Mouse (Mus musculus): ENCODE results near the gene Mtmr2. TPM values are rescaled to one million over a fixed set of nuclear protein-coding genes. Genes with fewer than 3 reads are reported as not detected.
A peak's percentile ranks its signal among the peaks of the same experiment; 100 is the strongest.

The Mtmr2 gene
- polyA plus RNA-seq, 1 experiment, result 44.1 TPM

DNA sequence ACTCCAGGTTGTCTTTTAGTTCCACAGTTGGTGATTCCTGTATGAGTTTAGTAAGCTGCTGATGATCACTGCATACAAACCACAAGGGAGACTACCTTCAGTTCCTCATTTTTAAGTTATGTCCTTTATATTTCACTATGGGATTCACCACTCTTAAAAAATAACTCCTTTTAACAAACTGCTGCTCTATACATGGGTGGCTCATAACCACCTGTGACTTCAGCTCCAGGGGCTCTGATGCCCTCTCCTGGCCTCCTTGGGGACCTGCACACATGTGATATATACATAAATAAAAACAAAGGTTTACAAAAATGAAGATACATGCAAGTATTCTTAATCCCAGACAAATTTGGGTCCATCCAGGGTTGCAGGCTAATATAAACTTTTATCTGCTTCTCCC, 61.7 kb downstream of the Mtmr2 start:
- Histone ChIP-seq H3K4me1 (ENCODE audit: control insufficient read depth, insufficient read depth, low read length) (no peaks in the 10 kb centered on the region), H3K27me3 (ENCODE audit: control insufficient read depth, insufficient read depth, low read length) (no peaks in the 10 kb centered on the region), H3K27ac (ENCODE audit: insufficient read depth, low read length) (no peak overlapping the region), H3K4me3 (replicated peaks; ENCODE audit: insufficient read depth, low read depth, low read length) (no peak overlapping the region)
- DNase-seq, result no peak
- TF ChIP-seq POLR2A (IDR thresholded peaks at IDR 0.05; ENCODE audit: borderline replicate concordance, insufficient read depth, low read length), result no peak
- no peak for TF ChIP-seq CTCF (IDR thresholded peaks at IDR 0.05; ENCODE audit: borderline replicate concordance, insufficient read depth, low read depth, low read length)

DNA sequence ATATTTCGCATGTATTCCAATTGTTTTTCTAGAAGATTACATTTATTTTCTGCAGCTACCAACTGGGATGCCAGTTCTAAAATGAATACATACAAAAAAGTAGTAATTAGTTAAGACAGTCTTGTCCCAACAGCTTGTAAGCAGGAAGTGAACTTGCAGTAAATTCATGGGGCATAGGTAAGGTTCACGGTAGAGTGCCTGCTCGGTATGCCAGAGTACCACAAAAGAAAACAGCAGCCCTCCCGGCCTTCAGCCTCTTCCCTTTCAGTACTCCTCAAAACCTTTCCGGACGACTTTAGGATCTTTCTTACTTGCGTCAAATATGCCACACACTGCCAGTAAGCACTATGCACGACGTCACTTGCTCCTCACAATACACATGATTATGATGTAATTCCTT, 70.2 kb downstream of the Mtmr2 start:
- DNase-seq, result no peak
- H3K4me1 ChIP-seq (ENCODE audit: control insufficient read depth, insufficient read depth, low read length), result no peaks in the 10 kb centered on the region; the same call in 1 of the 2 replicates
- TF ChIP-seq POLR2A (IDR thresholded peaks at IDR 0.05; ENCODE audit: borderline replicate concordance, insufficient read depth, low read length), result no peak
- TF ChIP-seq CTCF (IDR thresholded peaks at IDR 0.05; ENCODE audit: borderline replicate concordance, insufficient read depth, low read depth, low read length), result no peak
- no peak overlapping the region for H3K4me3 ChIP-seq (replicated peaks; ENCODE audit: insufficient read depth, low read depth, low read length)
- H3K27me3 ChIP-seq (ENCODE audit: control insufficient read depth, insufficient read depth, low read length), result no peaks in the 10 kb centered on the region
- H3K27ac ChIP-seq (ENCODE audit: insufficient read depth, low read length), result no peak overlapping the region
- 86% methylated on average over 9 of the region's 9 CpGs for WGBS

DNA sequence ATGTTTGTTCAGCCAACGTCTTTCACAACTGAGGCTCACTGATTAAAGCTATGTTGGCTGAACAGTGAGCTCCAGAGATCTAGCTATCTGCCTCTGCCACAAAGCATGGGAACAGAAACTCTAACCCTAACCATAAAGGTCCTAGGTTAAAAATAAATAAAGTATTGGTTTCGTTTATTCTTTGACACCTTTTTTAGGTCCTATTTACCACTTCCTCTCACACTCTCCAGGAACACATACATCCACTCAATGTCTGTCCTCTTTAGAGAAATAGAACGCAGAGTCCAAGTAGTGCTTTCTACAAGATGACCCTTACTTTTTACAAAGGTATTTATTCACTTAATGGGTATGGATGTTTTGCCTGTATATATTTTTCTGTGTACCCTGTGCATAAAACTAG, 72.6 kb downstream of the Mtmr2 start:
- no peak overlapping the region for H3K4me3 ChIP-seq (replicated peaks; ENCODE audit: insufficient read depth, low read depth, low read length)
- no peaks in the 10 kb centered on the region; the same call in 1 of the 2 replicates for H3K4me1 ChIP-seq (ENCODE audit: control insufficient read depth, insufficient read depth, low read length)
- H3K27ac ChIP-seq (ENCODE audit: insufficient read depth, low read length), result no peak overlapping the region
- H3K27me3 ChIP-seq (ENCODE audit: control insufficient read depth, insufficient read depth, low read length), result no peaks in the 10 kb centered on the region
- whole genome bisulfite sequencing, result 93% methylated on average over 3 of the region's 3 CpGs
- no peak for DNase-seq
- TF ChIP-seq CTCF (IDR thresholded peaks at IDR 0.05; ENCODE audit: borderline replicate concordance, insufficient read depth, low read depth, low read length), result no peak

DNA sequence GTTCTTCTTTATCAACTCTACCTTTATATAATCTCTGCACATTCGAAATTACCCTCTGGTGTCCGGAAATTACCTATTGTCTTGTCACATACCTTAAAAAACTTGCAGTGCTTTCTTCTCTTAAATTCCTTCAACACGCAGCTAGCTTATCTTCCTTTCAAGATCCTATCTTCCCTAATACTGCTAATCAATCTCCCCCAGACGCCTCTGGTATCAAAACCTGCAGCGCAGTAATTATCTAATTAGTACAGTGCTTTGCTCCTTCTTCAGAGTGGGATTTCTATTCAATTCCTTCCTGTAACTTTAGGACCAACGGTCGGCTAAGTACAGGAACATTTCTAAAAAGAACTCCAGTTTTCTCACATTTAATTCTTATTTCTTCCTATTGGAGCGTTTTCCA, 77.7 kb downstream of the Mtmr2 start:
- TF ChIP-seq POLR2A (IDR thresholded peaks at IDR 0.05; ENCODE audit: borderline replicate concordance, insufficient read depth, low read length), result no peak
- no peak for TF ChIP-seq CTCF (IDR thresholded peaks at IDR 0.05; ENCODE audit: borderline replicate concordance, insufficient read depth, low read depth, low read length)
- 2% methylated on average over 8 of the region's 8 CpGs for WGBS
- peaks cover 3% of the 10 kb centered on the region for H3K4me1 ChIP-seq (ENCODE audit: control insufficient read depth, insufficient read depth, low read length)
- DNase-seq, result no peak
- H3K4me3 ChIP-seq (replicated peaks; ENCODE audit: insufficient read depth, low read depth, low read length), result peak overlapping the region; percentile 67
- no peak overlapping the region for H3K27ac ChIP-seq (ENCODE audit: insufficient read depth, low read length)
- H3K27me3 ChIP-seq (ENCODE audit: control insufficient read depth, insufficient read depth, low read length), result no peaks in the 10 kb centered on the region

DNA sequence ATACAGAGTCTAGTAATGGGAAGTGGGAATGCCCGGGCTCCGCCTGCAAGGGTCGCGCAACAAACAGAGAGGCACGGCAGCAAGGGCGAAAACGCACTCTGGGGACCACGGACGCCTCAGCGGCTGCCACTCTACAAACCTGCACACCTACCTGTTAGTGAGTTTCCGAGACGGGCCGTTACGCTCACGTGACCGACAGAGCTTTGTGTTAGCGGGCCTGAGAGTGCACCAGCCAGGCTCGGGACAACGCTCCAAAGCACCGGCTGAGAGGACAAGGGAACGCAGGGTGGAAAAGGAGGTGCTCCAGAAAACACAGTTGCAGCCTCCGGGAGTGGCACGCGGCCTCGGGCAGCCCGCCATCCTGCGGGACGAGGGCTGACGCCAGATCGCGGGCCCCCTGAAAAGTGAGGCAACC, 78.2 kb downstream of the Mtmr2 start:
- H3K4me3 ChIP-seq (replicated peaks; ENCODE audit: insufficient read depth, low read depth, low read length), result peak overlapping the region; percentile 67
- peaks cover 3% of the 10 kb centered on the region for H3K4me1 ChIP-seq (ENCODE audit: control insufficient read depth, insufficient read depth, low read length)
- WGBS, result under 1% methylated on average over 31 of the region's 31 CpGs
- no peak for TF ChIP-seq CTCF (IDR thresholded peaks at IDR 0.05; ENCODE audit: borderline replicate concordance, insufficient read depth, low read depth, low read length)
- no peak for TF ChIP-seq POLR2A (IDR thresholded peaks at IDR 0.05; ENCODE audit: borderline replicate concordance, insufficient read depth, low read length)
- DNase-seq, result no peak
- H3K27me3 ChIP-seq (ENCODE audit: control insufficient read depth, insufficient read depth, low read length), result no peaks in the 10 kb centered on the region
- peak overlapping the region; percentile 71 for H3K27ac ChIP-seq (ENCODE audit: insufficient read depth, low read length)

DNA sequence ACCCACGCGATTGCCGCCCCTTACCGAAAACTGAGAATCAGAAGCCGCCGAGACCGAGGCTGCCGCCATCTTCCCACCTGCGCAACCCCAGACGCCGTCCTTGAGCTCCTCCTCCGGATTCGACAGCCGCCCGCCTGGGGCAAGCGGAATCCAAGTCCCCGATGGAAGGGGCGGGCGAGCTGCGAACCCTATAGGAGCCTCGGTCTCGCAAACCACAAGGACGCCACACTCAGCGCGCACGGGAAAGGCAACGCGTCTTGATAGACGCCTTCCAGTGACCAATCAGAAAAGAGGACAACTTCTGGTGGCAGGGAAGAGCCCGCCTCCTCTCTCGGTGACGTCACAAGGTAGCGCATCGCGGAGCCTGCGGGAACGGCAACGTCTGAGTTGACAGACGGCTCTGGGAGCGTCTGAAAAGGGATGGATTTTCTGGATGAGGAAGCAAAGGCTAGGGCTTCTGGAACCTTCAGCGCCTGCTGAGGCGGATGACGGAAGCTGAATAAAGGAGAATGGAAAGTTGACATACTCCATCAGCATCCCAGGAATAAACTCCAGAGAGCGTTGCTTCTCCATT, 78.7 kb downstream of the Mtmr2 start, which contains the start of gene Cep57:
Cep57 (minus strand) TSS at position 276 of the 574 bp plus-strand sequence.
- Histone ChIP-seq H3K27me3 (ENCODE audit: control insufficient read depth, insufficient read depth, low read length) (no peaks in the 10 kb centered on the region), H3K27ac (ENCODE audit: insufficient read depth, low read length) (peak within 1 kb of the TSS; percentile 82), H3K4me1 (ENCODE audit: control insufficient read depth, insufficient read depth, low read length) (peaks cover 3% of the 10 kb centered on the region), H3K4me3 (replicated peaks; ENCODE audit: insufficient read depth, low read depth, low read length) (peak within 1 kb of the TSS; percentile 75)
- DNase-seq, result peak; percentile 97 to 98
- WGBS, result under 1% methylated on average over 44 of the region's 44 CpGs
- no peak for TF ChIP-seq CTCF (IDR thresholded peaks at IDR 0.05; ENCODE audit: borderline replicate concordance, insufficient read depth, low read depth, low read length)
- peak; percentile 62; the same call in 1 of the 2 replicates for TF ChIP-seq POLR2A (IDR thresholded peaks at IDR 0.05; ENCODE audit: borderline replicate concordance, insufficient read depth, low read length)

DNA sequence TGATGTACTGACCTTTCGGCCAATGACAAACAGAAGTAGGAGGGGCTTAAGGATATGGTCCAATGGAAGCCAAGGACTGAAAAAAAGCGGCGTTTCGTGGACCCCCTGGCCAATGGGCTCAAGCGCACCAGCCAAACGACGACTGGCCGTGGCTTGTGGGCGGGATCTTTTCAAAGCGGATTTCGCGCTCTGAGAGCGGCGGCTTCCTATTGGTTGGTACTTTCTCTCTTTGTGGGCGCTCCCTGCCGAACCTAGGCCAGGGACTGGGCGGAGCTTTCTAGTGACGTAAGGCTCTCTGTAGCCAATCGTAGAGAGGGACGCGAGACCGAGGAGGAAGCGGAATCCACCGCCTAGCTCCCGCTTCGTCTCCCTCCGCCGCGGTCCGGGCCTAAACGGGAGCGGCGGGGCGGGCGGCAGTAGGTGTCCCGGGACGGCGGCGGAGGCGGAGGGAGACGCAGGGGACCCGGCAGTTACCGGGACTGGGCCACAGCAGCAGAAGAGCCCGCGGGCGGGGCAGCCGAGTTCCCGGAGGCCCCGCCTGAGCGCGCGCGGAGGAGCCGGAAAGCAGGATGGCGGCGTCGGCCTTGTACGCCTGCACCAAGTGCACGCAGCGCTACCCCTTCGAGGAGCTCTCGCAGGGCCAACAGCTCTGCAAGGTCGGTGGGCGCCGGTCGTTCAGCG, 79.3 kb downstream of the Mtmr2 start, which contains the start of gene Fam76b:
Fam76b (plus strand) TSS at position 311 of the 681 bp plus-strand sequence.
- Histone ChIP-seq H3K27ac (ENCODE audit: insufficient read depth, low read length) (peak within 1 kb of the TSS; percentile 82), H3K4me1 (ENCODE audit: control insufficient read depth, insufficient read depth, low read length) (peaks cover 3% of the 10 kb centered on the region), H3K4me3 (replicated peaks; ENCODE audit: insufficient read depth, low read depth, low read length) (peak within 1 kb of the TSS; percentile 75), H3K27me3 (ENCODE audit: control insufficient read depth, insufficient read depth, low read length) (no peaks in the 10 kb centered on the region)
- TF ChIP-seq POLR2A (IDR thresholded peaks at IDR 0.05; ENCODE audit: borderline replicate concordance, insufficient read depth, low read length) (peak; percentile 58; the same call in 1 of the 2 replicates), CTCF (IDR thresholded peaks at IDR 0.05; ENCODE audit: borderline replicate concordance, insufficient read depth, low read depth, low read length) (no peak)
- under 1% methylated on average over 64 of the region's 67 CpGs for WGBS
- peak; percentile 100 for DNase-seq

DNA sequence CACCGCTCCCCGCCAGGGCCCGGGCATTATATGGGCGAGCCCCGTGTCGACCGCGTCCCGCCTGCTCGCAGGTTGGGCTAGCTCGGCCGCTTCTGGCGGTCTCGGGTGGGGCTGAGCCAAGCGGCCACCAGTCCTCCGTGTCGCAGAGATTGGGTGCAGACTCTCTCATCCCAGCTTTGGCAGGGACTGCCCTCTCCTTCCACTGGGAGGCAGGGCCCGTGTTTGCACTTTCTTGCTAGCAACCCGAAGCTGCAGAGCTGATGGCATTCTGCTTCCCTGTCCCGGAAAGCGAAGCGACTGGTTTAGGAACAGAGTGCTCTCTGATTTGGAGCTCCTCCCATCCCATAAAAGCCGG, 79.9 kb downstream of the Mtmr2 start:
- H3K4me3 ChIP-seq (replicated peaks; ENCODE audit: insufficient read depth, low read depth, low read length), result peak overlapping the region; percentile 75
- H3K4me1 ChIP-seq (ENCODE audit: control insufficient read depth, insufficient read depth, low read length), result peaks cover 3% of the 10 kb centered on the region; the same call in 1 of the 2 replicates
- peak overlapping the region; percentile 82 for H3K27ac ChIP-seq (ENCODE audit: insufficient read depth, low read length)
- H3K27me3 ChIP-seq (ENCODE audit: control insufficient read depth, insufficient read depth, low read length), result no peaks in the 10 kb centered on the region
- peak; percentile 15; the same call in 1 of the 2 replicates for TF ChIP-seq CTCF (IDR thresholded peaks at IDR 0.05; ENCODE audit: borderline replicate concordance, insufficient read depth, low read depth, low read length)
- TF ChIP-seq POLR2A (IDR thresholded peaks at IDR 0.05; ENCODE audit: borderline replicate concordance, insufficient read depth, low read length), result no peak
- under 1% methylated on average over 23 of the region's 23 CpGs for WGBS
- no peak for DNase-seq

All from cerebellum, adult 2 months (tissue).